Mouse (Mus musculus) midbrain, embryonic 11.5 days (tissue): Measurements from ENCODE around the gene Olfr1193. TPM values are rescaled to one million over a fixed set of nuclear protein-coding genes. Genes with fewer than 3 reads are reported as not detected.
"Not testable (repeated sequence)": the region's sequence is repeated elsewhere in the genome, so short reads cannot be mapped to it uniquely, and the experiment has no call there.

ENCODE experiments used
- ATAC-seq: fragments of 200-750 bp; cut with Nextera tagmentation; 2 replicates; pipeline ENCODE4 v1.8.0; 2017; ENCODE audit warnings: moderate TSS enrichment, moderate library complexity; ENCODE audit not compliant: low FRiP score
- DNase-seq: peaks from one replicate; pipeline ENCODE4 v3.0.0; 2015; ENCODE audit warnings: low spot score; ENCODE audit errors: missing footprints
- H3K27ac ChIP-seq: fragments of 300-500 bp; sonication (generic); 2 replicates; pipeline ENCODE4 v1.5.1; 2014; ENCODE audit warnings: low read depth, low read length
- H3K27me3 ChIP-seq: fragments of 300-500 bp; sonication (generic); 2 replicates; pipeline ENCODE4 v1.6.1; 2014; ENCODE audit warnings: mild to moderate bottlenecking, low read length, moderate library complexity, mixed read lengths; ENCODE audit not compliant: control insufficient read depth, insufficient read depth
- H3K36me3 ChIP-seq: fragments of 300-500 bp; sonication (generic); 2 replicates; pipeline ENCODE4 v1.6.1; 2014; ENCODE audit warnings: mild to moderate bottlenecking, low read length, moderate library complexity, mixed read lengths; ENCODE audit not compliant: control insufficient read depth, insufficient read depth
- H3K4me1 ChIP-seq: fragments of 300-500 bp; sonication (generic); 2 replicates; pipeline ENCODE4 v1.6.1; 2014; ENCODE audit warnings: low read length; ENCODE audit not compliant: control insufficient read depth, insufficient read depth
- H3K4me2 ChIP-seq: fragments of 300-500 bp; sonication (generic); 2 replicates; pipeline ENCODE4 v1.6.1; 2014; ENCODE audit warnings: mild to moderate bottlenecking, moderate library complexity
- H3K4me3 ChIP-seq: fragments of 300-500 bp; sonication (generic); 2 replicates; pipeline ENCODE4 v1.5.1; 2014; ENCODE audit warnings: low read depth, low read length
- H3K9ac ChIP-seq: fragments of 300-500 bp; sonication (generic); 2 replicates; pipeline ENCODE4 v1.6.1; 2014; ENCODE audit warnings: low read length
- H3K9me3 ChIP-seq: fragments of 300-500 bp; sonication (generic); 2 replicates; pipeline ENCODE4 v1.6.1; 2016; ENCODE audit warnings: low read length; ENCODE audit not compliant: control insufficient read depth
- WGBS: fragments of 180-500 bp; shearing (Covaris S2); extraction: QIAGEN DNeasy Blood & Tissue Kit; methylation state at CpG from one replicate; pipeline ENCODE4 v1.1.7; 2014; 5-methylcytosine and 5-hydroxymethylcytosine counted together
- polyA plus RNA-seq: library from polyadenylated mRNA; unstranded; fragments of >200 nt; fragmentation: Nextera tagmentation; extraction: Ambion mirVana; gene quantifications from 2 replicates; pipeline ENCODE4 v1.2.1, GENCODE M21; 2014

Gene Olfr1193
- polyA plus RNA-seq = not detected in 2 replicates

- not testable (repeated sequence) for DNase-seq, H3K9me3 ChIP-seq, H3K27me3 ChIP-seq, H3K27ac ChIP-seq, H3K4me1 ChIP-seq, H3K36me3 ChIP-seq, ATAC-seq, H3K4me2 ChIP-seq, H3K9ac ChIP-seq, H3K4me3 ChIP-seq
Measured at GRCm38 (mm10) chr2:88675328-88675727, at the start of gene Olfr1193. Olfr1193 (plus strand) TSS chr2:88675628.

- not testable (repeated sequence) for H3K4me3 ChIP-seq, H3K27me3 ChIP-seq, ATAC-seq, H3K4me1 ChIP-seq, H3K9ac ChIP-seq, DNase-seq, H3K9me3 ChIP-seq, H3K27ac ChIP-seq, H3K4me2 ChIP-seq, H3K36me3 ChIP-seq
- WGBS = 82% methylated on average over 1 of the region's 1 CpGs
Measured at GRCm38 (mm10) chr2:88640242-88640641, 35.2 kb upstream of the Olfr1193 start, which contains the start of gene Olfr1191-ps1. Olfr1191-ps1 (plus strand) TSS chr2:88640542.

- DNase-seq = no peak
- Histone ChIP-seq H3K4me2 (no peak within 1 kb of the TSS), H3K27ac (no peak within 1 kb of the TSS), H3K9ac (no peak within 1 kb of the TSS), H3K4me1 (no peaks in the 10 kb centered on the region), H3K36me3 (no peaks in the 10 kb centered on the region), H3K27me3 (no peaks in the 10 kb centered on the region), H3K4me3 (no peak within 1 kb of the TSS), H3K9me3 (no peaks in the 10 kb centered on the region)
- WGBS = 26% methylated on average over 1 of the region's 1 CpGs
- no peak for ATAC-seq
Measured at GRCm38 (mm10) chr2:88648209-88648608, 27.2 kb upstream of the Olfr1193 start, which contains the start of gene Olfr1192-ps1. Olfr1192-ps1 (plus strand) TSS chr2:88648509.

GRCm38 (mm10) chr2:88689087-88689486 is 13.7 kb downstream of the Olfr1193 start, which contains the start of gene Olfr1195:
Olfr1195 (minus strand) TSS chr2:88689187.
- Histone ChIP-seq H3K27me3 (no peaks in the 10 kb centered on the region), H3K4me1 (no peaks in the 10 kb centered on the region), H3K27ac (no peak within 1 kb of the TSS), H3K9me3 (no peaks in the 10 kb centered on the region), H3K4me3 (no peak within 1 kb of the TSS), H3K4me2 (no peak within 1 kb of the TSS), H3K36me3 (no peaks in the 10 kb centered on the region), H3K9ac (no peak within 1 kb of the TSS)
- DNase-seq = no peak
- ATAC-seq = no peak

GRCm38 (mm10) chr2:88704497-88704896 is 29.1 kb downstream of the Olfr1193 start, which contains the start of gene Olfr1196:
Olfr1196 (minus strand) TSS chr2:88704597.
- Histone ChIP-seq H3K27ac (no peak within 1 kb of the TSS), H3K9me3 (no peaks in the 10 kb centered on the region), H3K9ac (no peak within 1 kb of the TSS), H3K36me3 (no peaks in the 10 kb centered on the region), H3K4me1 (no peaks in the 10 kb centered on the region), H3K4me3 (no peak within 1 kb of the TSS), H3K4me2 (no peak within 1 kb of the TSS), H3K27me3 (no peaks in the 10 kb centered on the region)
- WGBS = 86% methylated on average over 2 of the region's 2 CpGs
- ATAC-seq (no peak), DNase-seq (no peak)

Other genes starting within 250 kb of the Olfr1193 start
- not detected in 2 replicates for gene Olfr1181, start 249.5 kb upstream of the Olfr1193 start, polyA plus RNA-seq
- gene Gm13757, start 226.5 kb upstream of the Olfr1193 start, polyA plus RNA-seq = not detected in 2 replicates
- not detected in 2 replicates for gene Olfr1183, start 220.8 kb upstream of the Olfr1193 start, polyA plus RNA-seq
- gene Olfr1184, start 192.0 kb upstream of the Olfr1193 start, polyA plus RNA-seq = not detected in 2 replicates
- not detected in 2 replicates for gene Olfr1185-ps1, start 182.3 kb upstream of the Olfr1193 start, polyA plus RNA-seq
- not detected in 2 replicates for gene Olfr1186, start 157.1 kb upstream of the Olfr1193 start, polyA plus RNA-seq
- not detected in 2 replicates for gene Olfr1188, start 118.7 kb upstream of the Olfr1193 start, polyA plus RNA-seq
- not detected in 2 replicates for gene Olfr1189, start 89.2 kb upstream of the Olfr1193 start, polyA plus RNA-seq
- gene Olfr1191-ps1, start 35.1 kb upstream of the Olfr1193 start, polyA plus RNA-seq = not detected in 2 replicates
- gene Olfr1192-ps1, start 27.1 kb upstream of the Olfr1193 start, polyA plus RNA-seq = not detected in 2 replicates
- not detected in 2 replicates for gene Olfr1195, start 13.6 kb downstream of the Olfr1193 start, polyA plus RNA-seq
- not detected in 2 replicates for gene Olfr1196, start 29.0 kb downstream of the Olfr1193 start, polyA plus RNA-seq
- not detected in 2 replicates for gene Olfr1197, start 56.7 kb downstream of the Olfr1193 start, polyA plus RNA-seq
- gene Olfr1198, start 75.7 kb downstream of the Olfr1193 start, polyA plus RNA-seq = not detected in 2 replicates
- gene Olfr1199, start 84.8 kb downstream of the Olfr1193 start, polyA plus RNA-seq = not detected in 2 replicates
- not detected in 2 replicates for gene Olfr1200, start 94.9 kb downstream of the Olfr1193 start, polyA plus RNA-seq
- not detected in 2 replicates for gene Olfr1201, start 117.4 kb downstream of the Olfr1193 start, polyA plus RNA-seq
- not detected in 2 replicates for gene Olfr1202, start 138.9 kb downstream of the Olfr1193 start, polyA plus RNA-seq
- not detected in 2 replicates for gene Olfr1205, start 154.1 kb downstream of the Olfr1193 start, polyA plus RNA-seq
- gene Olfr1204, start 173.7 kb downstream of the Olfr1193 start, polyA plus RNA-seq = not detected in 2 replicates
- gene Olfr1206, start 187.6 kb downstream of the Olfr1193 start, polyA plus RNA-seq = not detected in 2 replicates
- gene Olfr1208, start 226.7 kb downstream of the Olfr1193 start, polyA plus RNA-seq = not detected in 2 replicates
- not detected in 2 replicates for gene Olfr1209, start 239.5 kb downstream of the Olfr1193 start, polyA plus RNA-seq